Mouse (Mus musculus) right cerebral cortex, postnatal 10 days (tissue): ENCODE data around the gene Hs1bp3.

Source experiments
- DNase-seq, 2 experiments: peaks; one replicate each; pipeline ENCODE4 v3.0.0; 2021; ENCODE audit warnings: low spot score in 2 of 2

Gene Hs1bp3

DNA sequence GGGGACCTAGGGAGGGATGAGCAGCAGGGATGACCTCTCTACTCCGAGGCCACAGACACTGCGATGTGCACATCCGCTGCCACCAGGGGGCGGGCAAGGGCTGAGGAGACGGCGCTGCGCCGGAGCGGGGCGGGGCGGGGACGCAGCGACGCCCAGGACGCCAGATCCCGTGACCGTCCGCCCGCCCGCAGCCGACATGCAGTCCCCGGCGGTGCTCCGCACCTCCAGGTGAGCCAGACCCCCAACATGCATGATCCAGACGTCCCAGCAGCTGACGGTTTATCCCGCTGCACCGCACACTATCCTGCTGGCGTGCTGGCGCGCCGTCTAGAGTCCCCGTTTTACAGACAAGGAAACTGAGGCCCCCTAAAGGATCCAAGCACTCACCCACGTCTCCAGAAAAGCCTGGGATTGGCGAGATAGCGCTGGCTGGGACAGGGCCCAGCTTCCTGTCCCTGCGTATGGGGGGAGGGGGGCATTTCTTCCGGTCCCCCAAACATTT is at the start of gene Hs1bp3:
Hs1bp3 (plus strand) TSS at position 163 of the 502 bp plus-strand sequence.
- DNase-seq, result peak; percentile 86 to 91

GRCm38 (mm10) chr12:8266311-8266710 is 46.9 kb upstream of the Hs1bp3 start:
- no peak for DNase-seq

GRCm38 (mm10) chr12:8269627-8270026 is 43.6 kb upstream of the Hs1bp3 start:
- no peak for DNase-seq

DNA sequence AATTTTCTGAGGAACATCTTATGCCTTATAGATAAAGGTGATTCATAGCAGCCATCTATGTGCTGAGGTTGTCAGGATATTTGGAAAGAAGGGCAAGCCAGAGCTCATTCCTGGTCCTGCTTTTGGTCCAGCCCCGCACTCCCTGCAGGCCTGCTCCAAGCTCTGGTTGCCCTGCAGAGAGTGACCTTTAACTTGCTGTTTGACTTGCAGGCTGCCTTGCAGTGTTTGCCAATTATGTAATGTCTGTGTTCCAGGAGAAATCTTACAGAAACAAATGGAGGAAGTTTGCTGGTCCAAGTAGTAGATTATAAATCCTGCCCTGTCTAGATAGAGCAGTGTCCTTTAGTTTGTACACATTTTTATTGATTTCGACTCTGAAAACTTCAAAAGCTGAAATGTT is 41.8 kb upstream of the Hs1bp3 start:
- DNase-seq, result no peak

GRCm38 (mm10) chr12:8273471-8274171 is 39.6 kb upstream of the Hs1bp3 start:
- DNase-seq, result no peak

DNA sequence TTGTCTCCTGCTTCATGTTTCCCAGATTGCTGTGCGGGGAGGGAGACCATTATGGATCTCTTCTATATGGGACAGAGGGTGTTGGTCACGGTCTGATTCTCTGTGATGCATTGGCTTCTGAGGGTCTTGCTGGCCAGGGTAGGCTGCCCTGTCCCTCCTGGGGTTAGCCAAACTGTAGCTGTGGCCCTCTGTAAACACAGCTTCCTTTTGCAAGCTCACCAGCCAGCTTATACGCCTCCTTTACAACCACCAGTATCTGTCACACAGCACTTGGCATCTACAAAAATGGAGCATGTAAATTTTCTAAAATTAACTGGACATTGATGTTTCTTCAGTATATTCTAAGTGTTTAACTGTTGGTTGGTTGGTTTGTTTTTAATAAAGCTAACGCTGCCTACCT is 37.8 kb upstream of the Hs1bp3 start:
- DNase-seq, result no peak

- DNase-seq, result no peak
Measured at GRCm38 (mm10) chr12:8281225-8282017, 31.8 kb upstream of the Hs1bp3 start.

DNA sequence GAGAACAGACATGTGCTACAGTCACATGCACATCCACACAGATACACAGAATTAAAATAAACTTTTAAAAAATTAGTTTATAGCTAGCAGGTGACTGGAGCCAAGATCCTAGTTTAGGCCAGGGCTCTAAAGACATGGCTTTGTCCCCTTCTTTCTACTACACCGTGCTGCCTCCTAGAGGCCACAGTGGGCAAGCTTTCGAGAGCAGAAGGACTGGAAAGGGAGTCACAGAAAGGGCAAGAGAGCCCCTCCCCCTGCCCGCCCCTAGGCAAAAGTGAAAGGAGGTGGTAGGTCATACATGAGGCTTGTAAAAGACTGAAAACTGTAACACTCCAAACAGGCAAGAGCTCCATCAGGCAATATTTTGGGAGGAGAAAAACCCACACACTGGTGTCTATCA is 25.3 kb upstream of the Hs1bp3 start:
- no peak for DNase-seq

DNA sequence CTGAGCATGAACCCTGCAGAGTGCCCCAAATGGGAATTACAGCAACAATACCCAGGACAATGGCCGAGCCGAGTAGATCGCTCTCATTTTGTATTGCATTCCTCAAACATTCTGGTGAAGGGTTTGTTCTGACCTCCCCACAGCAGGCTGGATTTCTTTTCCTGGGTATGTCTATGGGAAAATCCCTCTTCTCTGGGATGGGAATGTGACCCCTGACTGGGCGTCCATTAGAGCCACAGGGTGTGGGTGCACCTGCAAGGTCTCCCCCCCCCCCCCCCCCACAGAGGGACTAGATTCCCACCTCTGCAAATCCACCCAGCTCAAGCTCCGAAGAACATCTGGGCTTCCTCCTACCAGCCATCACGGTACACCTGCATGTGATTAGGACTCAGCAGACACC is 24.1 kb upstream of the Hs1bp3 start:
- no peak for DNase-seq

GRCm38 (mm10) chr12:8289499-8289898 is 23.7 kb upstream of the Hs1bp3 start:
- no peak for DNase-seq

- no peak for DNase-seq
Measured at GRCm38 (mm10) chr12:8291157-8291853, 21.9 kb upstream of the Hs1bp3 start.

- no peak for DNase-seq
Measured at GRCm38 (mm10) chr12:8295307-8295913, 17.8 kb upstream of the Hs1bp3 start.

- no peak for DNase-seq
Measured at GRCm38 (mm10) chr12:8296154-8296553, 17.1 kb upstream of the Hs1bp3 start.

- DNase-seq, result peak in 1 of 2 experiments; percentile 31
Measured at GRCm38 (mm10) chr12:8297586-8298214, 15.5 kb upstream of the Hs1bp3 start.

- DNase-seq, result no peak
Measured at GRCm38 (mm10) chr12:8298361-8299142, 14.7 kb upstream of the Hs1bp3 start.

- no peak for DNase-seq
Measured at GRCm38 (mm10) chr12:8299143-8300110, 13.8 kb upstream of the Hs1bp3 start.

GRCm38 (mm10) chr12:8300111-8300480 is 13.1 kb upstream of the Hs1bp3 start:
- DNase-seq, result no peak

- DNase-seq, result no peak
Measured at GRCm38 (mm10) chr12:8300521-8300920, 12.7 kb upstream of the Hs1bp3 start.

GRCm38 (mm10) chr12:8301011-8301814 is 12.0 kb upstream of the Hs1bp3 start:
- peak in 1 of 2 experiments; percentile 37 for DNase-seq
